Mouse (Mus musculus): ENCODE results near the gene Eif1ad.

DNA sequence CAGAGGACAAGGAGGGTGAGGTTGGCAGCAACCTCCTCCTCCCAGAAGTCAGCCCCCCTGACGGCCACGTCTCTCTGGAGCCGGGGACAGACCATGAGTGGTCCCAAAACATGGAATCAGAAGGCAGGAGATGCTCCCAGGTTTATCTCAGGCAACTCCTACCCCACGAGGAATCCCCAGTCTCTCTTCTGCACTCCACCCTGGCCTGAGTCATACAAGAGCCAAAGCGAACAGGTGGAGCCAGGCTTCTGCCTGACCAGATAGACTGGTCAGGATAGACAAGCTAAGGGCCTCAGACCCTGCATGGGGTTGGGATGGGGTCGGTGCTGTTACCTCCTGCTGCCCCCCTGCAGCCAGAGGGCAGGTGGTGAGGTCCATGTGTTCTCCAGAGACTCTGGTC lies 18.5 kb upstream of the Eif1ad start:
- TF ChIP-seq GATA1 (IDR thresholded peaks at IDR 0.05; ENCODE audit: borderline replicate concordance, low read length) (no peak), FLI1 (IDR thresholded peaks at IDR 0.05; ENCODE audit: low read length) (no peak)
